Comparison of ENCODE assay signal across 8 mouse cellular contexts in genomic region chr17:86215771-86216170, GRCm38 (mm10). TPM values are rescaled to one million over a fixed set of nuclear protein-coding genes. Genes with fewer than 3 reads are reported as not detected.
A peak's percentile ranks its signal among the peaks of the same experiment; 100 is the strongest.
DNase-seq lines count a peak whose midpoint lies in the region; ATAC-seq and TF ChIP-seq lines count a peak whose summit lies in the region.

No protein-coding gene starts in this region.

- H3K4me2 ChIP-seq in forebrain, postnatal 0 days (ENCODE audit: low read depth): no peak overlapping the region
- no peak overlapping the region for H3K4me2 ChIP-seq in forebrain, embryonic 14.5 days (ENCODE audit: low read length)
- no peak overlapping the region for H3K4me2 ChIP-seq in intestine, embryonic 15.5 days (replicated peaks)

- no peaks in the 10 kb centered on the region for H3K27me3 ChIP-seq in forebrain, postnatal 0 days (ENCODE audit: insufficient read depth, low read length)
- H3K27me3 ChIP-seq in forebrain, embryonic 14.5 days (replicated peaks; ENCODE audit: control insufficient read depth, insufficient read depth, low read length): no peaks in the 10 kb centered on the region
- no peaks in the 10 kb centered on the region for H3K27me3 ChIP-seq in ES-Bruce4 (ENCODE audit: control insufficient read depth, insufficient read depth, low read length, poor library complexity, severe bottlenecking)
- H3K27me3 ChIP-seq in intestine, embryonic 15.5 days (replicated peaks): no peaks in the 10 kb centered on the region

- no peak overlapping the region for H3K9ac ChIP-seq in forebrain, postnatal 0 days
- H3K9ac ChIP-seq in forebrain, embryonic 14.5 days (ENCODE audit: low read length): no peak overlapping the region
- no peak overlapping the region for H3K9ac ChIP-seq in ES-Bruce4 (ENCODE audit: low read depth, poor library complexity, severe bottlenecking)
- H3K9ac ChIP-seq in intestine, embryonic 15.5 days: no peak overlapping the region

- no peak for DNase-seq in forebrain, postnatal 0 days
- DNase-seq in forebrain, embryonic 14.5 days (ENCODE audit: low spot score): no peak
- peak; percentile 61 for DNase-seq in lung, postnatal 25 days (ENCODE audit: low spot score)
- DNase-seq in thymus, postnatal 14 days: peak; percentile 67
- no peak for DNase-seq in left cerebral cortex, adult 18-20 months (ENCODE audit: low spot score in 2 of 2)

- no peaks in the 10 kb centered on the region for H3K4me1 ChIP-seq in forebrain, postnatal 0 days (ENCODE audit: insufficient read depth)
- H3K4me1 ChIP-seq in forebrain, embryonic 14.5 days (ENCODE audit: control insufficient read depth, insufficient read depth, low read length): no peaks in the 10 kb centered on the region
- H3K4me1 ChIP-seq in ES-Bruce4 (ENCODE audit: control insufficient read depth, insufficient read depth, low read length): no peaks in the 10 kb centered on the region
- H3K4me1 ChIP-seq in intestine, embryonic 15.5 days (replicated peaks): no peaks in the 10 kb centered on the region

- no peak for TF ChIP-seq POLR2A in ES-Bruce4 (IDR thresholded peaks at IDR 0.05; ENCODE audit: insufficient read depth, low read length)

- H3K4me3 ChIP-seq in forebrain, postnatal 0 days (ENCODE audit: low read depth, low read length): no peak overlapping the region
- no peak overlapping the region for H3K4me3 ChIP-seq in forebrain, embryonic 14.5 days (ENCODE audit: low read depth, low read length)
- H3K4me3 ChIP-seq in ES-Bruce4 (ENCODE audit: low read depth, low read length): no peak overlapping the region
- no peak overlapping the region for H3K4me3 ChIP-seq in intestine, embryonic 15.5 days (replicated peaks)

- ATAC-seq in forebrain, postnatal 0 days: no peak
- ATAC-seq in forebrain, embryonic 14.5 days: no peak
- peak; percentile 79 for ATAC-seq in intestine, embryonic 15.5 days
- ATAC-seq in frontal cortex, adult (ENCODE audit: low TSS enrichment): no peak

- H3K27ac ChIP-seq in forebrain, postnatal 0 days (ENCODE audit: low read depth, low read length): no peak overlapping the region
- no peak overlapping the region for H3K27ac ChIP-seq in forebrain, embryonic 14.5 days (ENCODE audit: low read depth, low read length)
- no peak overlapping the region for H3K27ac ChIP-seq in ES-Bruce4 (ENCODE audit: insufficient read depth, low read length)
- no peak overlapping the region for H3K27ac ChIP-seq in intestine, embryonic 15.5 days

- no peaks in the 10 kb centered on the region for H3K36me3 ChIP-seq in forebrain, postnatal 0 days (ENCODE audit: insufficient read depth)
- no peaks in the 10 kb centered on the region for H3K36me3 ChIP-seq in forebrain, embryonic 14.5 days (ENCODE audit: control insufficient read depth, insufficient read depth, low read length)
- H3K36me3 ChIP-seq in ES-Bruce4 (ENCODE audit: control insufficient read depth, insufficient read depth, low read length, poor library complexity, severe bottlenecking): no peaks in the 10 kb centered on the region
- no peaks in the 10 kb centered on the region for H3K36me3 ChIP-seq in intestine, embryonic 15.5 days

- no peaks in the 10 kb centered on the region for H3K9me3 ChIP-seq in forebrain, postnatal 0 days (ENCODE audit: low read length)
- no peaks in the 10 kb centered on the region for H3K9me3 ChIP-seq in forebrain, embryonic 14.5 days (replicated peaks; ENCODE audit: control insufficient read depth, low read length)
- no peaks in the 10 kb centered on the region for H3K9me3 ChIP-seq in ES-Bruce4 (replicated peaks; ENCODE audit: control insufficient read depth, insufficient read depth, low read length, poor library complexity, severe bottlenecking)
- H3K9me3 ChIP-seq in intestine, embryonic 15.5 days: no peaks in the 10 kb centered on the region

- no peak for TF ChIP-seq EP300 in ES-Bruce4 (IDR thresholded peaks at IDR 0.05; ENCODE audit: insufficient read depth, low read depth, low read length)

- peak; percentile 29; the same call in 1 of the 2 replicates for TF ChIP-seq CTCF in forebrain, postnatal 0 days (IDR thresholded peaks at IDR 0.05; ENCODE audit: low read depth)
- TF ChIP-seq CTCF in ES-Bruce4 (IDR thresholded peaks at IDR 0.05; ENCODE audit: low read depth, low read length): peak; percentile 70

- WGBS in forebrain, postnatal 0 days: 85% methylated on average over 7 of the region's 7 CpGs
- 85% methylated on average over 7 of the region's 7 CpGs for WGBS in forebrain, embryonic 14.5 days
- 80% methylated on average over 7 of the region's 7 CpGs for WGBS in intestine, embryonic 15.5 days

RNA-seq across cellular contexts. Expression of gene Prkce, which starts 48.2 kb away (rescaled TPM):
- 90.0 and 94.3 TPM in 2 replicates for total RNA-seq in forebrain, postnatal 0 days (2014; rRNA removed)
- 59.8 and 91.3 TPM in 2 replicates for polyA plus RNA-seq in forebrain, postnatal 0 days (2015; fragmentation: Nextera tagmentation; extraction: Ambion mirVana)
- 16.9 and 26.1 TPM in 2 replicates for polyA plus RNA-seq in forebrain, embryonic 14.5 days (2014; fragmentation: Nextera tagmentation; extraction: Ambion mirVana)
- 3.3 and 4.3 TPM in 2 replicates for polyA plus RNA-seq in ES-Bruce4 (2011; ENCODE audit: insufficient read depth, insufficient read length, low read depth, missing spikeins)
- 6.6 TPM in 2 replicates for polyA plus RNA-seq in intestine, embryonic 15.5 days (2015; fragmentation: Nextera tagmentation; extraction: Ambion mirVana)
- total RNA-seq in left cerebral cortex, adult 18-20 months (2021): 100 to 1,000 TPM; 270 to 276 TPM

Comparison
In these comparisons a context has a peak if more than half of its experiments do, and no peak if none do; other contexts are left out.
1. DNase-seq: peak in lung, postnatal 25 days (single experiment) and thymus, postnatal 14 days (single experiment); none in forebrain, postnatal 0 days (single experiment), forebrain, embryonic 14.5 days (single experiment) and left cerebral cortex, adult 18-20 months (0 of 2).